Mouse (Mus musculus): ENCODE measurements around the gene Sh3tc1.
A peak's percentile ranks its signal among the peaks of the same experiment; 100 is the strongest.

Gene Sh3tc1

GRCm38 (mm10) chr5:35739536-35740278 lies at the start of gene Sh3tc1:
Gene Sh3tc1 (minus strand): TSS chr5:35739987.
- no peak for DNase-seq (ENCODE audit: low spot score)

- DNase-seq (ENCODE audit: low spot score): no peak
These were observed 48.9 kb upstream of the Sh3tc1 start for GRCm38 (mm10) chr5:35788719-35789118.

DNA sequence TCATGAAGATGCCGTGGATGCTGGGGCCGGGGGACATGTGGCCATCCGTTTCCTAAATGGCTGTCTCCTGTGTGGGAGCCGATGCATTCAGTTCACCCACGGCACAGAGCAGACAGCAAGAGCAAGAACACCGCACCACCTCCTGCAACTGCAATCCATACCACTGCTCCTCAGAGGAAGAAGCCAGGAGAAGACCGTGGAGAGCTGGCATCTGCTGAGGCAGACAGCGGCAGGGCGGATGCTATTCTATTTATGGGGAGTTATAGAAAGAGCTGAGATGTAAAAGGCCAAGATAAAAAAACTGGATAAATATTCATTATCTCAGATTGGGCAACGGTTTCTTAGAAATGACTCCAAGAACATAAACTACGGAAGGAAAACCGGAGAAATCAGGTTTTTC lies 48.1 kb upstream of the Sh3tc1 start:
- no peak for DNase-seq (ENCODE audit: low spot score)

GRCm38 (mm10) chr5:35785853-35786252 lies 46.1 kb upstream of the Sh3tc1 start:
- no peak for DNase-seq (ENCODE audit: low spot score)

GRCm38 (mm10) chr5:35782648-35783180 lies 42.9 kb upstream of the Sh3tc1 start:
- no peak for DNase-seq (ENCODE audit: low spot score)

GRCm38 (mm10) chr5:35781116-35781515 lies 41.3 kb upstream of the Sh3tc1 start:
- no peak for DNase-seq (ENCODE audit: low spot score)

- no peak for DNase-seq (ENCODE audit: low spot score)
These were observed 34.3 kb upstream of the Sh3tc1 start for GRCm38 (mm10) chr5:35774137-35774424.

DNA sequence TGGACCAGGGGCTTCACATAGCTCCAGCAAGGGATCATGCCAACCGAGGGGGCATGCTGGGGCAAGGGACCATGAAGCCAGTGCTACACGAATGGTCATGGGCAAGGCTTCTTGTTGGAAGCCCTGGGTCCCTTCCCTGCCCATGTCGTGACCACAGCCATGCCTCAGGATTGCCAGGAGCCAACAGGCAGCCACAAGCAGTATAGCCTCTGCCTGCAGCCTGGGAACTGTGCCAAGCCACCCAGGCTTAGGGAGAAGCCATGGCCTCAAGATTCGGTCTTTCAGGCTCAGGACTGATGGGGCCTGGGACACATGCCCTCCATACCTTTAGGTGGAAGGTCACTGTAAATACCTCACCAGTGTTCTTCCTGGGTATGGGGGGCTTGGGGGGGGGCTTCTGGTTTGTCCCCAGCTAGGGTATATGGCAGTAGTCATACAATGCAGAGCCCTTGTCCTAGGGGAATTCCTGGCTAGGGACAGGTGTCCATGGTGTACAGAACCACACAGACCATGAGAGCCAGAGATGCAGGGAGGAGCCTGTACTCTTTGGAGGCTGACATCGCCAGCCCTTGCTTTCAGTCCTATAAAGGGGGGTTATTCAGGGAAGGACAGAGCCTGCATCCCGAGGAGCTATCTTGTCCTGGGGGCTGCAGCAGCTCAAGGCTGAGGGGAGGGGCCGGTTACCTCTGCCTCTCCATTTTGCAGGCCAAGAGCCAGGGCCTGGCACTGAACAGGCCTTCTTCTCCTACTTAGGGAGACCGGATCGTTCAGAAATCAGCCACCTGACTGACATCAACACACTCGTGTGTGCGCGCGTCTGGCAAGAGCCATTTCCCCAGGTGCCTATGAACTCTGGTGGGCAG lies 33.7 kb upstream of the Sh3tc1 start:
- no peak for DNase-seq (ENCODE audit: low spot score)

DNA sequence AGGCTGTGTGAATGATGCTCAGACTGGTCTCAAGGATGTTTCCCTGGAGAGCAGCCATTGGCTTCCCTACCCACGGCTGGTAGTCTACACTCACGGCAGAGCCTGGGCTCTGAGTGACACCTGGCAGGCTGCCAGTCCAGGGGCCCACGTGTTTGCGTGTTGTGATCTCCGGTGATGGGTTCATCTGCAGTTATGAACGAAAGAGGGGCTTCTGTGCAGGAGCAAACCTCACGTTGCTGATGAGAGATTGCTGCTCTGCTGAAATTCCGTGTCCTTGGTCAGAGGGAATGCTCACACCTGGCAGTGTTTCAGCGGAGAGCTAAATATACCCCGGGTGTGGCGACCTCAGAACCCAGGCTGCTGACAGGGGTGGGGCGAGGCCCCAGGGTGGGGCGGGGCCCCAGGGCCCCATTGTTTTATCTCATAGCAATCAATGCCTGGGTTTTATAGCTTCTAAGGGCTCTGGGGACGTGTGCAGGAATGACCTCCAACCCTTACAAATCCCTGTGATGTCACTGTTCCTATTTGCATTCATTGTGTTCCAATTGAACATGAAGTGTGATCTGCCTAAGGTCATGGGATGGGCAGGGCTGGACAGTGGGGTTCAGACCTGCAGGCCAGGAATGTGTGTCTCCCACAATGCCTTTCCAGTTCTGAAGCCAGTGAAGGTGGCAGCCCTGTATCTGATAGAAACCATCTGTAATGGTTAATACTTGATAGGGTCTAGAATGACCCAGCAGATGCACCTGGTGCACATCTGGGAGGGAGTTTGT lies 31.3 kb upstream of the Sh3tc1 start:
- DNase-seq (ENCODE audit: low spot score): no peak

- no peak for DNase-seq (ENCODE audit: low spot score)
These were observed 30.5 kb upstream of the Sh3tc1 start for GRCm38 (mm10) chr5:35770246-35770645.

DNA sequence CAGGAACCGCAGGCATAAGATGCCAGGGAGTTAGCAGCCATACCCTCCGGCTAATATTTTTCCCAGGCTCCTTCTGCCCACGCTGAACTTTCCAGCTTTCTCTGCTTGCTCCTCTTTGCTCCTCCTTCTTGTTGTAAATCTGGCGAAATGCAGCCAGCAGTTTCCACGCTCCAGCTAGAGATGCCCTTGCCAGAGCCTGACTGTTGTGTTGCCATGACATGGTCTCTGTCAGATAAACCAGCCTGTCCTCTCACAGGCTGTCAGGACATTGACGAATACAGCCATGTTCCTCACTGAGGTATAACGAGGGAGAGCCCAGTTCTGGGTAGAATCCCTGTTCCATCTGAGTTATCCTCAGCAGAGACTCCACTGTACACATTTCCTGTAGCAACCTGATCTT lies 29.2 kb upstream of the Sh3tc1 start:
- DNase-seq (ENCODE audit: low spot score): no peak

- no peak for DNase-seq (ENCODE audit: low spot score)
These were observed 28.7 kb upstream of the Sh3tc1 start for GRCm38 (mm10) chr5:35768525-35768924.

- no peak for DNase-seq (ENCODE audit: low spot score)
These were observed 26.1 kb upstream of the Sh3tc1 start for GRCm38 (mm10) chr5:35765909-35766308.

DNA sequence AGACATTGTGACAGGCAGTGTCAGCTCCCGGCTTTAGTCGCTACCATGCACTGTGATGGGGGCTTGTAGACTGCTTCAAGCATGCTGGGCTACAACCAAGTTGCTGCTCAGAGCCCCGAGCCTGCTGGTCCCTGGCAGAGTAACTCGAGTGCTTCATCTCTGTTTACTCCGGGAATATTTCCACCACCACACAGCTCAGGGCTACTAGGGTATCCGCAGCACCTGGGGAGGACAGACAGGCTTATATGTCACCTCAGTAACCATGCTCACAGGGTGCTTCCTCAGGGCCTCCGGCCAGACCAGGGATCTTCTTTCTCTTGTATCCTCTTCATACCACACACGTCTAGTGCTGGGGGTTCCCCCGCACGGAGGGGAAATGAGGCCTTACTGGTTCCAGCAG lies 23.1 kb upstream of the Sh3tc1 start:
- DNase-seq (ENCODE audit: low spot score): no peak

DNA sequence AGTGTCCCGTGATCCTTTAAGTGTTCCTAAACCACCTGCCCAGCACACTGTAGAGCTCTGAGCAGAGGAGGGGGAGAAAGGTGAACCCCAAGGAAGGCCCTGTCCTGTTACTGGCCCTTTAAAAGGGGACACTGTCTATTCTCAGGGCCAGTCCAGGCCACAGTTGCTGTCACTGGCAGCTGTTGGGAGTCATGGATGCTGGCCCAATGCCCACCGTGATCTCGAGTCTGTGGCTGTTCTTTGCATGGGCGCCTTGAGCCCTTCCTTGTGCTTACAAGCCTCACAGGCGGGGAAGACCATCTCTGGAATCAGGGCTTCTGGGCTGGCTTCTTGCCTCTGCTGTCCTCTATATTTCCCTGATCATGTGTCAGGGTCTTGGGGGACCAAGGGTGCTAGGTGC lies 22.6 kb upstream of the Sh3tc1 start:
- DNase-seq (ENCODE audit: low spot score): no peak

DNA sequence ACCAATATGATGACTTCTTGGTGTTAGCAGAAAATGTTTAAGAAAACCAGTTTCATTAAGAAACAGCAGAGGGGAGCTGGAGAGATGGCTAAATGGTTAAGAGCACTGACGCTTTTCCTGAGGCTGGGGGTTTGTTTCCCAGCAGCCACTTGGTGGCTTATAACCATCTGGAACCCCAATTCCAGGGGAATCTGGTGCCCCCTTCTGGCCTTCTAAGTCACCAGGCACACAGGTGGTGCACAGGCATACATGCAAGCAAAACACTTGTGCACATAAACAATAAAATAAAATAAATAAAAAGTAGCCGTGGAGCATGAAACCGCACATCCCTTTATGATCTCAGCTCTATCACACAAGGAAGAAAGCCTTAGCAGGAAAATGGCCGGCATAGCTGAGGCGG lies 21.5 kb upstream of the Sh3tc1 start:
- DNase-seq (ENCODE audit: low spot score): no peak

- DNase-seq (ENCODE audit: low spot score): no peak
These were observed 18.6 kb upstream of the Sh3tc1 start for GRCm38 (mm10) chr5:35758081-35759053.

DNA sequence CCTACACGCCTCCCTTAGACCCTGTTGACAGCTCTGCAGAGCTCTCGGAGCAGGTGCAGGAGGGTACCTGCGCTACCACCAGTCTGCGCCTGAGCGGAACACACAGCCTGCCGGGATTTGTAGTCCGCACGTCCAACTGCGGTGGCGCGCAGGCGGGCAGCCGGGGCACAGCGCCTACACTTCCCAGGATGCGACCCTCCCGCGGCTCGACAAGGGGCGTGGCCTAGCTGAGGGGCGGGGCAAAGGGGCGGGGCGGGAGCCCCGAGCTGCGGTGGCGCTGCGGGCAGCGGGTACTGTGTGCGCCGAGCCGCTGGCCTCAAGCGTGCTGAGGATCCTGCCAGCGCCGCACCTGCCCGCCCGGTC lies 17.8 kb upstream of the Sh3tc1 start, which contains the start of gene Ablim2:
Ablim2 (plus strand) TSS at position 242 of the 363 bp plus-strand sequence.
- DNase-seq (ENCODE audit: low spot score): peak; percentile 72

GRCm38 (mm10) chr5:35756997-35757638 lies 17.3 kb upstream of the Sh3tc1 start:
- DNase-seq (ENCODE audit: low spot score): no peak

DNA sequence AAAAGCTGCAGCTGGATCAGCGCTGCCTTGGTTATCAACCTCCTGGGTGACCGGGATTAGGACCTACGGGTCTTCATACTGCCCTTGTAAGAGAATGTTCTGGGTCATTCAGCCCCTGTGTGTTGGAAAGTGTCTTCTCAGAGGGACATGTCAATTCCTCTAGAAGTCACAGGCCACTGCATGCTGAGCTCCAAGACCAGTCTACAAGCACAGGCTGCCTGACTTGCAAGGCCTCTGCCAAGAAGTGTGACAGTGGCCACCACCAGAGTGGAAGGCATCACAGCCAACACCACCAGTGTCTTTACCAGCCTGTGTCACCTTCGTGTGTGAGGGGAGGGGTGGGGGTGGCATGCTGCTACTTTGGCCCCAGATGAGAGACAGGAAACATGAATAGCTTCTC lies 16.2 kb upstream of the Sh3tc1 start:
- no peak for DNase-seq (ENCODE audit: low spot score)

Data from spleen, adult 12 weeks (tissue).